Mouse (Mus musculus): ENCODE measurements around the gene Gna13. TPM values are rescaled to one million over a fixed set of nuclear protein-coding genes. Genes with fewer than 3 reads are reported as not detected.

The Gna13 gene
- polyA plus RNA-seq, 1 experiment from 2014 or later, result 22.4 TPM

Other genes starting within 250 kb of the Gna13 start
- not detected in 2 replicates for gene E030025P04Rik, start 218.5 kb upstream of the Gna13 start, polyA plus RNA-seq (2016; fragmentation: Nextera tagmentation; extraction: Ambion mirVana)
- 1.9 TPM in 2 replicates for gene Rgs9, start 64.7 kb upstream of the Gna13 start, polyA plus RNA-seq (2016; fragmentation: Nextera tagmentation; extraction: Ambion mirVana)
- not detected in 2 replicates for gene 9930022D16Rik, start 51.1 kb downstream of the Gna13 start, polyA plus RNA-seq (2016; fragmentation: Nextera tagmentation; extraction: Ambion mirVana)
- 44.4 and 48.5 TPM in 2 replicates for gene Amz2, start 63.1 kb downstream of the Gna13 start, polyA plus RNA-seq (2016; fragmentation: Nextera tagmentation; extraction: Ambion mirVana)
- 2.4 and 2.7 TPM in 2 replicates for gene Arsg, start 110.5 kb downstream of the Gna13 start, polyA plus RNA-seq (2016; fragmentation: Nextera tagmentation; extraction: Ambion mirVana)
- gene Slc16a6, start 110.8 kb downstream of the Gna13 start, polyA plus RNA-seq (2016; fragmentation: Nextera tagmentation; extraction: Ambion mirVana), result 3.5 and 3.7 TPM in 2 replicates
- gene Wipi1, start 249.1 kb downstream of the Gna13 start, polyA plus RNA-seq (2016; fragmentation: Nextera tagmentation; extraction: Ambion mirVana), result 38.6 and 43.0 TPM in 2 replicates